Mouse (Mus musculus): ENCODE data around the gene Nr4a2.

DNA sequence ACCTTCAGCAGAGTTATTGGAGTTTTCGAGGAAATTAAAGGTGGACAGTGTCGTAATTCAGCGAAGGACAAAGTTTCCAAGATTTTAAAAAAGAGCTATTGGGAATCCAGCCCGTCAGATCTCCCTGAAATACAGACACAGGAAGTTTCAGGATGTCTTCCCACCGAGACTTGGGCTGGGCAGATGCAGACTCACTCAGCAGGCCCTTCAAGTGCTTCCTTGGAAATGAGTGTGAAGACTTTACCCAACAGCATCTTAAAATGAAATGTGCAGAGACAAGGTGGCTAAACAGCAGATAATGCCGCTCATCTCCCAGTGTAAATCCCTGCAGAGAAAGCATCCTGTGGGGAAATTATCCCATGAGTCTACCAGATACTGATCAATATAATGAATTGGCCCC lies 10.9 kb downstream of the Nr4a2 start:
- TF ChIP-seq POLR2A (IDR thresholded peaks at IDR 0.05; ENCODE audit: low read depth, low read length) (no peak), CTCF (IDR thresholded peaks at IDR 0.05; ENCODE audit: borderline replicate concordance, insufficient read depth, low read length) (no peak)

Measured in embryonic fibroblast, embryonic 13.5 days (primary cell).